17 mouse cellular contexts compared by ENCODE assay signal in genomic region chr7:61311179-61311921, GRCm38 (mm10).
A peak's percentile ranks its signal among the peaks of the same experiment; 100 is the strongest.
DNase-seq lines count a peak whose midpoint lies in the region; ATAC-seq lines count a peak whose summit lies in the region.
"Had no signal": no experiment of that assay in that cellular context is flagged by ENCODE, and none has a peak within 500 bp of the region (broad histone marks: within the 10 kb centered on the region; RNA-seq: fewer than 3 reads in every experiment).

No protein-coding gene starts in this region.

- no peaks in the 10 kb centered on the region for H3K27me3 ChIP-seq in forebrain, embryonic 14.5 days (replicated peaks; ENCODE audit: control insufficient read depth, insufficient read depth, low read length)
- no peaks in the 10 kb centered on the region for H3K27me3 ChIP-seq in forebrain, embryonic 10.5 days (ENCODE audit: poor library complexity, severe bottlenecking)
- H3K27me3 ChIP-seq in hindbrain, embryonic 14.5 days (ENCODE audit: control insufficient read depth, insufficient read depth, low read length) = no peaks in the 10 kb centered on the region
- no peaks in the 10 kb centered on the region for H3K27me3 ChIP-seq in hindbrain, embryonic 10.5 days (ENCODE audit: insufficient read depth, poor library complexity, severe bottlenecking)
- H3K27me3 ChIP-seq in midbrain, embryonic 13.5 days = no peaks in the 10 kb centered on the region
- no peaks in the 10 kb centered on the region for H3K27me3 ChIP-seq in midbrain, embryonic 10.5 days (ENCODE audit: low read depth, poor library complexity, severe bottlenecking)
- H3K27me3 ChIP-seq: heart, embryonic 13.5 days; liver, embryonic 15.5 days had no signal

- no peak for ATAC-seq in forebrain, embryonic 14.5 days
- ATAC-seq in hindbrain, embryonic 14.5 days (ENCODE audit: low FRiP score) = no peak
- no peak for ATAC-seq in midbrain, embryonic 13.5 days
- ATAC-seq: intestine, postnatal 0 days; lung, postnatal 0 days had no signal

- H3K36me3 ChIP-seq in forebrain, embryonic 14.5 days (ENCODE audit: control insufficient read depth, insufficient read depth, low read length) = no peaks in the 10 kb centered on the region
- H3K36me3 ChIP-seq in forebrain, embryonic 10.5 days (replicated peaks) = no peaks in the 10 kb centered on the region
- H3K36me3 ChIP-seq in hindbrain, embryonic 14.5 days (replicated peaks; ENCODE audit: control insufficient read depth, insufficient read depth) = no peaks in the 10 kb centered on the region
- no peaks in the 10 kb centered on the region for H3K36me3 ChIP-seq in hindbrain, embryonic 10.5 days
- no peaks in the 10 kb centered on the region for H3K36me3 ChIP-seq in midbrain, embryonic 13.5 days
- H3K36me3 ChIP-seq in midbrain, embryonic 10.5 days = no peaks in the 10 kb centered on the region
- H3K36me3 ChIP-seq: heart, embryonic 13.5 days; liver, embryonic 15.5 days had no signal

- no peak overlapping the region for H3K4me2 ChIP-seq in forebrain, embryonic 14.5 days (ENCODE audit: low read length)
- no peak overlapping the region; the same call in 1 of the 2 replicates for H3K4me2 ChIP-seq in hindbrain, embryonic 14.5 days (replicated peaks)
- no peak overlapping the region for H3K4me2 ChIP-seq in midbrain, embryonic 13.5 days (replicated peaks)
- H3K4me2 ChIP-seq: heart, embryonic 13.5 days; liver, embryonic 15.5 days had no signal

- no peaks in the 10 kb centered on the region for H3K4me1 ChIP-seq in forebrain, embryonic 14.5 days (ENCODE audit: control insufficient read depth, insufficient read depth, low read length)
- no peaks in the 10 kb centered on the region for H3K4me1 ChIP-seq in forebrain, embryonic 10.5 days
- H3K4me1 ChIP-seq in hindbrain, embryonic 14.5 days (replicated peaks; ENCODE audit: control insufficient read depth, insufficient read depth, low read length) = no peaks in the 10 kb centered on the region
- H3K4me1 ChIP-seq in hindbrain, embryonic 10.5 days (replicated peaks) = no peaks in the 10 kb centered on the region
- H3K4me1 ChIP-seq in midbrain, embryonic 13.5 days (replicated peaks) = no peaks in the 10 kb centered on the region
- H3K4me1 ChIP-seq in midbrain, embryonic 10.5 days = no peaks in the 10 kb centered on the region
- H3K4me1 ChIP-seq: heart, embryonic 13.5 days; liver, embryonic 15.5 days had no signal

- WGBS in forebrain, embryonic 14.5 days = 77% methylated on average over 8 of the region's 8 CpGs
- WGBS in forebrain, embryonic 10.5 days = 82% methylated on average over 8 of the region's 8 CpGs
- 63% methylated on average over 8 of the region's 8 CpGs for WGBS in hindbrain, embryonic 14.5 days
- WGBS in hindbrain, embryonic 10.5 days = 82% methylated on average over 8 of the region's 8 CpGs
- 73% methylated on average over 8 of the region's 8 CpGs for WGBS in midbrain, embryonic 13.5 days
- 74% methylated on average over 8 of the region's 8 CpGs for WGBS in midbrain, embryonic 10.5 days

- H3K9me3 ChIP-seq in forebrain, embryonic 14.5 days (replicated peaks; ENCODE audit: control insufficient read depth, low read length) = no peaks in the 10 kb centered on the region
- 0 out of 2 replicates have a peak, but pooled peaks cover 6% of the 10 kb centered on the region for H3K9me3 ChIP-seq in forebrain, embryonic 10.5 days
- H3K9me3 ChIP-seq in hindbrain, embryonic 14.5 days (ENCODE audit: control insufficient read depth, low read length) = no peaks in the 10 kb centered on the region
- 0 out of 2 replicates have a peak, but pooled peaks cover 2% of the 10 kb centered on the region for H3K9me3 ChIP-seq in hindbrain, embryonic 10.5 days
- no peaks in the 10 kb centered on the region for H3K9me3 ChIP-seq in midbrain, embryonic 13.5 days
- 0 out of 2 replicates have a peak, but pooled peaks cover 5% of the 10 kb centered on the region for H3K9me3 ChIP-seq in midbrain, embryonic 10.5 days (replicated peaks)
- H3K9me3 ChIP-seq: liver, embryonic 15.5 days had no signal

- peak; percentile 19 for DNase-seq in forebrain, embryonic 14.5 days (ENCODE audit: low spot score)
- no peak for DNase-seq in forebrain, embryonic 10.5 days (ENCODE audit: extremely low spot score, low spot score)
- no peak for DNase-seq in hindbrain, embryonic 14.5 days (ENCODE audit: low spot score)
- no peak for DNase-seq in hindbrain, embryonic 10.5 days (ENCODE audit: low spot score)
- no peak for DNase-seq in midbrain, embryonic 10.5 days (ENCODE audit: low spot score)
- DNase-seq in telencephalon, adult 2 months (ENCODE audit: low read depth, low spot score) = peak; percentile 55
- DNase-seq in kidney, adult 8-10 months = no peak
- DNase-seq: cerebellum, adult 11 months; cerebellum, postnatal 14 days; heart, postnatal 4 days; kidney, postnatal 25 days; thymus, postnatal 36 days had no signal

- H3K9ac ChIP-seq in forebrain, embryonic 14.5 days (ENCODE audit: low read length) = no peak overlapping the region
- H3K9ac ChIP-seq in hindbrain, embryonic 14.5 days = peak overlapping the region; percentile 49; the same call in 1 of the 2 replicates
- H3K9ac ChIP-seq in midbrain, embryonic 13.5 days (replicated peaks) = no peak overlapping the region
- H3K9ac ChIP-seq: heart, embryonic 13.5 days; liver, embryonic 15.5 days had no signal

- H3K27ac ChIP-seq in forebrain, embryonic 14.5 days (ENCODE audit: low read depth, low read length) = no peak overlapping the region
- no peak overlapping the region for H3K27ac ChIP-seq in forebrain, embryonic 10.5 days
- peak overlapping the region; percentile 57; the same call in 1 of the 2 replicates for H3K27ac ChIP-seq in hindbrain, embryonic 14.5 days
- H3K27ac ChIP-seq in hindbrain, embryonic 10.5 days = no peak overlapping the region
- H3K27ac ChIP-seq in midbrain, embryonic 13.5 days = no peak overlapping the region
- no peak overlapping the region for H3K27ac ChIP-seq in midbrain, embryonic 10.5 days (replicated peaks)
- H3K27ac ChIP-seq: heart, embryonic 13.5 days; liver, embryonic 15.5 days had no signal

- H3K4me3 ChIP-seq in forebrain, embryonic 14.5 days (ENCODE audit: low read depth, low read length) = no peak overlapping the region
- no peak overlapping the region for H3K4me3 ChIP-seq in forebrain, embryonic 10.5 days
- peak overlapping the region; percentile 26 for H3K4me3 ChIP-seq in hindbrain, embryonic 14.5 days (replicated peaks; ENCODE audit: low read length)
- H3K4me3 ChIP-seq in hindbrain, embryonic 10.5 days = no peak overlapping the region
- 0 out of 2 replicates have a peak overlapping the region, but pooled peaks have one; percentile 11 for H3K4me3 ChIP-seq in midbrain, embryonic 13.5 days (replicated peaks)
- no peak overlapping the region for H3K4me3 ChIP-seq in midbrain, embryonic 10.5 days
- H3K4me3 ChIP-seq: heart, embryonic 13.5 days; liver, embryonic 15.5 days had no signal

Comparison
In these comparisons a context has a peak if more than half of its experiments do, and no peak if none do; other contexts are left out.
1. DNase-seq: peak in forebrain, embryonic 14.5 days (single experiment) and telencephalon, adult 2 months (single experiment); none in forebrain, embryonic 10.5 days (single experiment), hindbrain, embryonic 14.5 days (single experiment), hindbrain, embryonic 10.5 days (single experiment), midbrain, embryonic 10.5 days (single experiment) and kidney, adult 8-10 months (0 of 2).
2. H3K4me3 ChIP-seq: peak in hindbrain, embryonic 14.5 days (single experiment) and midbrain, embryonic 13.5 days (single experiment); none in forebrain, embryonic 14.5 days (single experiment), forebrain, embryonic 10.5 days (single experiment), hindbrain, embryonic 10.5 days (single experiment) and midbrain, embryonic 10.5 days (single experiment).